In the genomic region with DNA sequence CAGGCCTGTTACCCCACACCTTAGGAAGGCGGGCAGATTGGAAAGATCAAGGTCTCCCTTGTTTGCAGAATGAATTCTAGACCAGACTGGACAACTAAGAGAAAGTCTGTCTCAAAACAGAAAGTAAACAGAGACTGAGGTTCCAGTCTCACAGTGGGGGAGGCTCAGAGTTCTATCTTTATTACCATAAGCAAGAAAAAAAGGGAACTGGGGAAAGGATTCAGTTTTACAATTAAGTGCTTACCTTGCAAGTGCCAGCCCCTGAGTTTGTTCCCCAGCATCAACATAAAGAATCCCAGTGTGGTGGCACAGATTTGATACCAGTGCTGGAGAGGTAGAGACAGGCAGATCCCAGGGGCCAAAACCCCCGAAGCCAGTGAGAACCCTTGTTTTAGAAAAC, we compare ENCODE assay signal across 26 mouse cellular contexts. TPM values are rescaled to one million over a fixed set of nuclear protein-coding genes. Genes with fewer than 3 reads are reported as not detected.
DNase-seq lines count a peak whose midpoint lies in the region; ATAC-seq and TF ChIP-seq lines count a peak whose summit lies in the region.
"Had no signal": no experiment of that assay in that cellular context is flagged by ENCODE, and none has a peak within 500 bp of the region (broad histone marks: within the 10 kb centered on the region; RNA-seq: fewer than 3 reads in every experiment).

No protein-coding gene starts in this region.

- H3K79me2 ChIP-seq in macrophage (ENCODE audit: inconsistent target) = no peaks in the 10 kb centered on the region

- no peak overlapping the region for H3K9ac ChIP-seq in heart, embryonic 12.5 days
- H3K9ac ChIP-seq: embryonic facial prominence, embryonic 15.5 days; heart, embryonic 15.5 days; hindbrain, embryonic 14.5 days; midbrain, embryonic 12.5 days; stomach, embryonic 15.5 days had no signal

- DNase-seq in heart, adult 11 months = peak; percentile 80
- DNase-seq in spleen, adult 2 months (ENCODE audit: low read depth in 1 of 2, low spot score in 2 of 2) = no peak
- no peak for DNase-seq in spleen, adult 12 weeks (ENCODE audit: low spot score)
- DNase-seq in adrenal gland, postnatal 10 days = no peak
- no peak for DNase-seq in frontal cortex, postnatal 36 days (ENCODE audit: low spot score in 2 of 2)
- DNase-seq: adrenal gland, adult 2 months; cerebellum, adult 8-10 months; cerebellum, postnatal 36 days; gastrocnemius, postnatal 25 days; heart, postnatal 36 days; kidney, adult 18-20 months; layer of hippocampus, adult 9-11 months; thymus, postnatal 36 days had no signal

- no peak for TF ChIP-seq POLR2A in spleen, adult 2 months (IDR thresholded peaks at IDR 0.05; ENCODE audit: low read depth, low read length)

- H3K4me2 ChIP-seq in heart, embryonic 12.5 days = no peak overlapping the region
- H3K4me2 ChIP-seq: embryonic facial prominence, embryonic 15.5 days; heart, embryonic 15.5 days; hindbrain, embryonic 14.5 days; midbrain, embryonic 12.5 days; stomach, embryonic 15.5 days had no signal

- no peak overlapping the region for H3K4me3 ChIP-seq in heart, embryonic 12.5 days
- no peak overlapping the region for H3K4me3 ChIP-seq in spleen, adult 2 months (ENCODE audit: extremely low read depth, insufficient read depth, insufficient read length)
- no peak overlapping the region for H3K4me3 ChIP-seq in macrophage (ENCODE audit: inconsistent target)
- H3K4me3 ChIP-seq: embryonic facial prominence, embryonic 15.5 days; heart, embryonic 15.5 days; left cerebral cortex, adult 2 months; midbrain, embryonic 12.5 days; stomach, embryonic 15.5 days had no signal

- no peak for ATAC-seq in heart, embryonic 12.5 days (ENCODE audit: insufficient number of reproducible peaks, low FRiP score)
- ATAC-seq: forebrain, embryonic 16.5 days; inflammation-experienced regulatory T-cells, adult 6 months; Patski had no signal

- peaks cover 12% of the 10 kb centered on the region for H3K4me1 ChIP-seq in heart, embryonic 12.5 days (replicated peaks)
- H3K4me1 ChIP-seq in spleen, adult 2 months (ENCODE audit: control insufficient read depth, insufficient read depth, insufficient read length) = peaks cover 13% of the 10 kb centered on the region; the same call in 1 of the 2 replicates
- H3K4me1 ChIP-seq: embryonic facial prominence, embryonic 15.5 days; midbrain, embryonic 12.5 days; stomach, embryonic 15.5 days had no signal

- TF ChIP-seq CTCF in spleen, adult 2 months (IDR thresholded peaks at IDR 0.05; ENCODE audit: extremely low read depth, insufficient read depth, insufficient read length, insufficient replicate concordance) = no peak

- H3K9me3 ChIP-seq in heart, embryonic 12.5 days (replicated peaks) = no peaks in the 10 kb centered on the region
- H3K9me3 ChIP-seq: embryonic facial prominence, embryonic 15.5 days; G1E; heart, embryonic 15.5 days; midbrain, embryonic 12.5 days; stomach, embryonic 15.5 days had no signal

- 67% methylated on average over 2 of the region's 2 CpGs for WGBS in heart, embryonic 12.5 days
- 59% methylated on average over 2 of the region's 2 CpGs for WGBS in spleen, adult 2 months
- 59% methylated on average over 2 of the region's 2 CpGs for WGBS in macrophage (ENCODE audit: missing documents)

- H3K36me3 ChIP-seq in heart, embryonic 12.5 days = no peaks in the 10 kb centered on the region
- H3K36me3 ChIP-seq in spleen, adult 2 months (ENCODE audit: control insufficient read depth, insufficient read depth, low read length) = no peaks in the 10 kb centered on the region
- no peaks in the 10 kb centered on the region for H3K36me3 ChIP-seq in macrophage (ENCODE audit: inconsistent target)
- H3K36me3 ChIP-seq: embryonic facial prominence, embryonic 15.5 days; G1E; heart, embryonic 15.5 days; midbrain, embryonic 12.5 days; stomach, embryonic 15.5 days had no signal

- H3K27me3 ChIP-seq in heart, embryonic 12.5 days (replicated peaks) = peaks cover 8% of the 10 kb centered on the region; the same call in 1 of the 2 replicates
- H3K27me3 ChIP-seq in spleen, adult 2 months (ENCODE audit: control insufficient read depth, insufficient read depth, low read length) = no peaks in the 10 kb centered on the region
- H3K27me3 ChIP-seq: embryonic facial prominence, embryonic 15.5 days; heart, embryonic 15.5 days; midbrain, embryonic 12.5 days; stomach, embryonic 15.5 days had no signal

- H3K27ac ChIP-seq in heart, embryonic 12.5 days (ENCODE audit: poor library complexity, severe bottlenecking) = no peak overlapping the region
- peak overlapping the region; percentile 63 for H3K27ac ChIP-seq in spleen, adult 2 months (ENCODE audit: insufficient read depth, low read length)
- peak overlapping the region; percentile 50 for H3K27ac ChIP-seq in macrophage
- H3K27ac ChIP-seq: embryonic facial prominence, embryonic 15.5 days; heart, embryonic 15.5 days; hindbrain, embryonic 14.5 days; kidney, postnatal 0 days; left cerebral cortex, adult 2 months; midbrain, embryonic 12.5 days; stomach, embryonic 15.5 days had no signal

RNA-seq across cellular contexts. Expression of gene Ciita, which starts 3.9 kb away (rescaled TPM):
- polyA plus RNA-seq in heart, embryonic 12.5 days (2016; fragmentation: Nextera tagmentation; extraction: Ambion mirVana) = 0.17 and 0.62 TPM in 2 replicates
- polyA plus RNA-seq in spleen, adult 2 months (2012; rRNA removed) = 82.2 and 98.8 TPM in 2 replicates
- 10 to 100 TPM in 19 of 26 experiments, 1 to 10 TPM in 7; 4.0 to 68.9 (median 17.5) TPM for total RNA-seq in macrophage (2018; cell fraction: chromatin; rRNA removed)
- 1 to 10 TPM; 1.8 to 9.4 (median 4.6) TPM for total RNA-seq in macrophage (2018; cell fraction: cytosol; rRNA removed)
- total RNA-seq in macrophage (2018; cell fraction: nucleus; rRNA removed) = 10 to 100 TPM in 24 of 26 experiments, 1 to 10 TPM in 2; 1.8 to 46.9 (median 18.7) TPM
- 0.31 to 5.2 TPM (median 1.5 TPM) in 3 replicates for polyA plus RNA-seq in macrophage (2018)
- 1 to 10 TPM; 1.6 to 2.8 TPM for total RNA-seq in adrenal gland, postnatal 10 days (2021)
- polyA plus RNA-seq: G1E had no signal

RNA-seq across cellular contexts. Expression of gene Tvp23a, which starts 28.8 kb away (rescaled TPM):
- polyA plus RNA-seq in heart, embryonic 12.5 days (2016; fragmentation: Nextera tagmentation; extraction: Ambion mirVana) = 6.5 and 6.7 TPM in 2 replicates
- 0.29 and 0.32 TPM in 2 replicates for polyA plus RNA-seq in spleen, adult 2 months (2012; rRNA removed)
- 1 to 10 TPM in 1 of 26 experiments, under 1 TPM in 10, not detected in 15; 0.18 to 1.4 (median 0.43) TPM for total RNA-seq in macrophage (2018; cell fraction: chromatin; rRNA removed)
- under 1 TPM in 4 of 26 experiments, not detected in 22; 0.03 to 0.24 (median 0.08) TPM for total RNA-seq in macrophage (2018; cell fraction: cytosol; rRNA removed)
- total RNA-seq in macrophage (2018; cell fraction: nucleus; rRNA removed) = under 1 TPM in 10 of 26 experiments, not detected in 16; 0.13 to 0.96 (median 0.23) TPM
- not detected in 3 replicates for polyA plus RNA-seq in macrophage (2018)
- total RNA-seq in adrenal gland, postnatal 10 days (2021) = 1 to 10 TPM; 2.6 to 3.2 TPM
- polyA plus RNA-seq: G1E had no signal

Comparison
In these comparisons a context has a peak if more than half of its experiments do, and no peak if none do; other contexts are left out.
1. RNA of gene Ciita, which starts 3.9 kb away (polyA plus RNA-seq): 82.2 to 98.8 TPM in spleen, adult 2 months; 0.31 to 5.2 TPM in macrophage and 0.17 to 0.62 TPM in heart, embryonic 12.5 days; every median in the first group is over 10 times any median in the second.